Mouse (Mus musculus): ENCODE data around the gene Fstl3.

DNA sequence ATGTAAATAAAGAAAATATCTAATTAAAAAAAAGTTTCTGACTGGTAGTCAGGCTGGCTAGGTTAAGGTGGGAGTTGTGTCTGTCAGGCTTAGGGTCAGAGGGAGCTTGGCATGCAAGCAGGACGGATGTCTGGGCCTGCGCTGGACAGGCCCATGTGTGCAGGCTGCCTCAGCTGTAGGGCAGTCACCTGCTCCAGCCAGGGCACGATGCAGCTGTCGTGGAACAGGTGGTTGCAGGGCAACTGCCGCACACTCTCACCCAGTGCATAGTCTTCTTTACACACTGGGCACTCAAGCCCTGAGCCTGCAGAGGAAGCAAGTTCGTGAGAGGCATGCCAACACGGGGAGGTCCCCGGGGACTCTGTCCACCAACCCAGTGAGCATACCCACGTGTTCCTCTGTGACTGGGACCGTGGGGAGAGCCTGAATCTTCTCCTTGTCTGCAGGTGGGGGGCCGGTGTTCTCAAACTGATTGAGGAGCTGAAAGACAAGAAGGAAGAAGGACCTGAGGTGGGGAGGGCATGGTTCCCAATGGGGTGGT, 16.4 kb upstream of the Fstl3 start:
- TF ChIP-seq CTCF (IDR thresholded peaks at IDR 0.05; ENCODE audit: low read depth) (no peak), EP300 (optimal IDR thresholded peaks at IDR 0.05) (no peak)

All from stomach, postnatal 0 days (tissue).